Mouse (Mus musculus) kidney, postnatal 25 days (tissue): ENCODE data around the gene Cul4a.
A peak's percentile ranks its signal among the peaks of the same experiment; 100 is the strongest.
"Not testable (repeated sequence)": the region's sequence is repeated elsewhere in the genome, so short reads cannot be mapped to it uniquely, and the experiment has no call there.

Experiments used
- DNase-seq, 2 experiments: peaks; one replicate each; pipeline ENCODE4 v3.0.0; 2021; ENCODE audit warnings: mixed read lengths in 2 of 2

The Cul4a gene

GRCm38 (mm10) chr8:13105087-13105881, at the start of gene Cul4a, which contains the start of gene Pcid2:
TSS of gene Cul4a (plus strand) at chr8:13105621.
TSS of gene Pcid2 (minus strand) at chr8:13105459.
- DNase-seq = peak; percentile 97 to 98

- peak; percentile 31 to 79 for DNase-seq
Observed at GRCm38 (mm10) chr8:13057351-13057750, 48.1 kb upstream of the Cul4a start.

- DNase-seq = peak; percentile 73 to 92
Observed at GRCm38 (mm10) chr8:13060441-13061150, 44.8 kb upstream of the Cul4a start, which contains the start of gene Proz. TSS of gene Proz (plus strand) at chr8:13060914.

GRCm38 (mm10) chr8:13063112-13063511, 42.3 kb upstream of the Cul4a start:
- DNase-seq = no peak

- DNase-seq = no peak
Observed at GRCm38 (mm10) chr8:13073255-13073654, 32.2 kb upstream of the Cul4a start.

GRCm38 (mm10) chr8:13075044-13075443, 30.4 kb upstream of the Cul4a start:
- no peak for DNase-seq

- not testable (repeated sequence) for DNase-seq
Observed at GRCm38 (mm10) chr8:13075579-13075978, 29.8 kb upstream of the Cul4a start.

GRCm38 (mm10) chr8:13077542-13077941, 27.9 kb upstream of the Cul4a start:
- DNase-seq = no peak

GRCm38 (mm10) chr8:13104691-13105086, 732 bp upstream of the Cul4a start:
- DNase-seq = peak; percentile 92 to 94

- peak; percentile 51 to 84 for DNase-seq
Observed at GRCm38 (mm10) chr8:13105908-13106551, 609 bp downstream of the Cul4a start.

GRCm38 (mm10) chr8:13107990-13108638, 2.7 kb downstream of the Cul4a start:
- DNase-seq = no peak

GRCm38 (mm10) chr8:13108967-13109366, 3.5 kb downstream of the Cul4a start:
- DNase-seq = no peak

GRCm38 (mm10) chr8:13109416-13109960, 4.1 kb downstream of the Cul4a start:
- no peak for DNase-seq

GRCm38 (mm10) chr8:13111917-13112316, 6.5 kb downstream of the Cul4a start:
- no peak for DNase-seq

- DNase-seq = no peak
Observed at GRCm38 (mm10) chr8:13113232-13113631, 7.8 kb downstream of the Cul4a start.

- DNase-seq = no peak
Observed at GRCm38 (mm10) chr8:13117096-13117495, 11.7 kb downstream of the Cul4a start.

GRCm38 (mm10) chr8:13118516-13118915, 13.1 kb downstream of the Cul4a start:
- DNase-seq = no peak

GRCm38 (mm10) chr8:13120882-13121665, 15.7 kb downstream of the Cul4a start:
- DNase-seq = no peak

GRCm38 (mm10) chr8:13122887-13123421, 17.5 kb downstream of the Cul4a start:
- no peak for DNase-seq

- DNase-seq = no peak
Observed at GRCm38 (mm10) chr8:13124897-13125296, 19.5 kb downstream of the Cul4a start.

GRCm38 (mm10) chr8:13132220-13132619, 26.8 kb downstream of the Cul4a start:
- peak; percentile 55 to 85 for DNase-seq
